Mouse (Mus musculus) colon, adult 2 months (tissue): ENCODE measurements around the gene Gm5795. TPM values are rescaled to one million over a fixed set of nuclear protein-coding genes. Genes with fewer than 3 reads are reported as not detected.

Experiments used
- polyA plus RNA-seq: library from polyadenylated mRNA; depleted of rRNA; stranded (reverse); fragments of >200 nt; gene quantifications from 2 replicates; pipeline ENCODE4 v1.2.3, GENCODE M21; 2012; rRNA removed

The Gm5795 gene
- not detected in 2 replicates for polyA plus RNA-seq

GRCm38 (mm10) chr14:3187955-3188354 is at the start of gene Gm5795:
TSS of gene Gm5795 (plus strand) at chr14:3188255.

GRCm38 (mm10) chr14:3208272-3209152 is 20.5 kb downstream of the Gm5795 start, which contains the start of gene D830030K20Rik:
TSS of gene D830030K20Rik (plus strand) at chr14:3208488.

Other genes with a start within 250 kb of the Gm5795 start
- gene Gm2888, start 158.3 kb upstream of the Gm5795 start, polyA plus RNA-seq, result not detected in 2 replicates
- gene Gm2897, start 139.0 kb upstream of the Gm5795 start, polyA plus RNA-seq, result not detected in 2 replicates
- gene Gm10340, start 54.3 kb upstream of the Gm5795 start, polyA plus RNA-seq, result not detected in 2 replicates
- gene D830030K20Rik, start 20.2 kb downstream of the Gm5795 start, polyA plus RNA-seq, result not detected in 2 replicates
- not detected in 2 replicates for gene Gm2956, start 144.4 kb downstream of the Gm5795 start, polyA plus RNA-seq
- gene Gm10413, start 206.8 kb downstream of the Gm5795 start, polyA plus RNA-seq, result not detected in 2 replicates
- 0.07 TPM in 1 of 2 replicates, not detected in the other for gene Gm10409, start 224.4 kb downstream of the Gm5795 start, polyA plus RNA-seq
- 0.12 TPM in 1 of 2 replicates, not detected in the other for gene Gm3005, start 239.8 kb downstream of the Gm5795 start, polyA plus RNA-seq